Mouse (Mus musculus): Measurements from ENCODE around the gene Pde6d.
"Not testable (repeated sequence)": the region's sequence is repeated elsewhere in the genome, so short reads cannot be mapped to it uniquely, and the experiment has no call there.

Gene Pde6d

DNA sequence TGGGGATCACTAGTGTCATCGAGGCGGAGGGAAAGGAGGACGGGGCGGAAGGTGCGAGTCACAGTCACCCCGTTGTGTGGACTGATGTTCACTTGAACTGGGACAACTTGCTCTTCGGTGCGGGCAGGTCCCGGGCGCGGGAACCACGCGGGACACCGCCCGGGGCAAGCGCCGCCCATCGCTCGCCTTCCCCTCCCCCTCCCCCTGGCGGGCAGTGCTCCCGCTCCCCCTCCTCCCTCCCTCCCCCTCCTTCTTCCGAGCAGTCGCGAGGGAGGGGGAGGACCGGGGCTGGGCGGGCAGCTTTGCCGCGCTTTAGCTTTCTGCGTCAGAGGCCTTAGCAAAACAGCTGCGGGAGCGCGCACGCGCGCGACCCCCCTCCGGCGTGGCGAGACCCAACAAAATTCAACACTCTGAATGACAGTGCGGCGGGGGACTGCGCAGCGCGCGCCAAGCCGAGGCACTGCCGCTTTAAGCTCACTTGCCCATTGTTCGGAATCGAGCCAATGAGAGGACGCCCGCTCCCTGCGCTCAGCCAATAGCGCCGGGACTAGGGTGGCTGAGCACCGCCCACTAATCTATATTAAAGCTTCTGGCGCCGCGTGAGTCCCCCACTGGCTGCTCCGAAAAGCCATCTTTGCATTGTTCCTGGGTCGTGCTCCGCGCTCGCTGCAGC lies 56.2 kb downstream of the Pde6d start, which contains the start of gene Ptma:
Gene Ptma, plus strand, starts transcription at position 611 of the 673 bp plus-strand sequence.
- peak; percentile 99 for DNase-seq (ENCODE audit: low spot score in 2 of 2)

DNA sequence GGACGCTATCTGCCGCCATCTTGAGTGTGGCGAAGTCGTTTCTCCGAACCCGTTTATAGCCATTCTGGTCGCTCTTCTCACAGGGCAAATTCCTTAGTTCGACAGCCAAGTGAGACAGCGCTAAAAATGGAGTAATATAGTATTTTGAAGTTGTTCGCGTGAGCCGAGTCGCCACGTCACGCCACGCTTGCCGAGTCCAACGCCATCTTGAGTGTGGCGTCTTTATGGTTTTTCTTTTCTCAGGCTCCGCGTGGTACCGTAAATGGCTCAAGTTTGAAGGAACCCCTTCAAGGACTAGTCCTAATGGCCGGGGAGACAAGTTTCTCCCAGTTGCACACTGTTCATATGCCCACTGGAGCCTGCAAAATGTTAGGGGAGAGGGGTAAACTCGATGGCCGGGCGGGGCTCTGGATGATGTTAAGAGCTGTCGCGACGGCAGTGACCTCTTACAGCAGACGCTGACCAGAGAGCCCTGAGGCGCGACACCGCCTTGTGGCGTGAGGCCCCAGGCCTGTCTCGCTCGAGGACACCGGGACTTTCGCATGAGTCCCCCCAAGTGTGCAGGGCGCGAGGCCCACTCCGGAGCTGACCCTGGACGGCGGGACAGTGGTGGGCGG lies 56.8 kb downstream of the Pde6d start:
- DNase-seq (ENCODE audit: low spot score in 2 of 2) = no peak

DNA sequence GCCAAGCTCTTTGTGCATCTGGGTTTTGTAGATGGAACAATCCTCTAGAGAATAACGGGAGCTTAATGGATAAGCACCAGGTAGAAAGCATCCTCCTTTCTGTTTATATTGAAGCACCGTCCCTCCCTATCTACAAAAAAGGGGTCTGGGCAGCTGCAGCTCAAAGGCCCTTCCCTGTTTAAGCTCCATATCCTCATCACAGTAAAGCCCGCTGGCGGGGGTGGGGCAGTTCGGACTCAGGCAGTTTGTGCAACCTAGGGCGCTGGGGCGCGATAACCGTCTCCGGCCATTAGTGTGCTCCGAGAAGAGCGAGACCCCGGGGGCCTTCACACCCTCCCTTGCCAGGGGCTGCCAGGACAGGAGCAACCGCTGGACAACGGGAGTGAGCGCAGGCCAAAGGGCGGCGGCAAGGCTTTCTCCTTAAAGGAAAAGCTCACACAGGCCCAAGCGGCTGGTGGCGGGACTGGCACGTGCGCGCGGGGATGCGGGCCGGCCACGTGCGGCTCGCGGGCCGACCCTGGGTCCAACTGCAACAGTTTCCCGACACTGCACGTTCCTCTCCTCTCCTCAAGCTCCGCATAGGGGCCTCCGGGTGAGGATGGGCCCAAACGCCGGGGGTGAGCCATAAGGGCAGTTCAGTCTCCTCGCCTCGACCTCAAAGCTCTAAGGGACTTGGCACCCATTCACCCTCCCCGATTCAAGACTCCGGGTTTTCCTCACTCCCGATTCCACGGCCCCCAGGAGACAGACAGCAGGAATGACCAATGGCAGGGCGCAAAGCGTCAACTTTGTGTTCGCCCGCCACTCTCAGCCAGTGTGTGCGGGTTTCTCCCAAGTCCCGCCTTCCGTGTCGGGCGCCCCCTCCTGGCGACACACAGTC lies 57.6 kb downstream of the Pde6d start:
- DNase-seq (ENCODE audit: low spot score in 2 of 2) = peak; percentile 98 to 99

DNA sequence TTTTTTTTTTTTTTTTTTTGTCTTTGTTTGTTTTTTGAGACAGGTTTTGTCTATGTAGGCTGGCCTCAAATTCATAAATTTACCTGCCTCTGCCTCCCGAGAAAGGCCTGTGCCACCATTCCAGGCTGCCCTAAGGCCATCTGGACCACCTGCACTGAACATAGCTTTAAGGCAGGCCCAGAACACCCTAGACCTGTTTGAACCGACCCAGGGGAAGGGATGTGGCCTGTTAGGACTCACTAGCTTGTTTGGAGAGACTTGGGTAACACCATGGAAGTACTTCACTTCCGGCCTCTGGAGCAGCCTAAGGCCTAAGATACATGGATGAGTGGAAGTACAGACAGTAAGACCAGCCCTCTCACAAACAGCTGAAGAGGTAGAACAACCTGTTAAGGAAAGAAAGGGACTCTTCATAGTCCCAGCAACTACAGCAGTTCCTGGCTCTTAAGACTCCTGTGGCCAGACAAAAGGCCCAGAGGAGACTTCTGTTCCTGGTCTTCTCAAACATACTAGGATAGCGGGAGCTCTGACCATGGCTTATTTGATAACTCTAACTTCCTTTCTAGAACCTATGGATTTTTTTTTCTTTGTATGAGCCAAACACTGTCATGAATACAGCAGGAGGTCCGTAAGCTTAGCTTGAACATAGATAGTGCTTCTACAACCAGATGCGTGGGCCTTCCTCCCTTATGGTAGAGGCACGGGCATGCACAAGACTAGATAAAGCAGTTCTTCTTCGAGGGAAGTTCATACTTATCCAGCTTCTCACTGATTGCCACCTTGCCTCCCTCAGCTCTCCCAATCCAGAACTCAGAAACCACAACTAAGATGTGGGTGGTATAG lies 58.4 kb downstream of the Pde6d start:
- DNase-seq (ENCODE audit: low spot score in 2 of 2) = no peak

DNA sequence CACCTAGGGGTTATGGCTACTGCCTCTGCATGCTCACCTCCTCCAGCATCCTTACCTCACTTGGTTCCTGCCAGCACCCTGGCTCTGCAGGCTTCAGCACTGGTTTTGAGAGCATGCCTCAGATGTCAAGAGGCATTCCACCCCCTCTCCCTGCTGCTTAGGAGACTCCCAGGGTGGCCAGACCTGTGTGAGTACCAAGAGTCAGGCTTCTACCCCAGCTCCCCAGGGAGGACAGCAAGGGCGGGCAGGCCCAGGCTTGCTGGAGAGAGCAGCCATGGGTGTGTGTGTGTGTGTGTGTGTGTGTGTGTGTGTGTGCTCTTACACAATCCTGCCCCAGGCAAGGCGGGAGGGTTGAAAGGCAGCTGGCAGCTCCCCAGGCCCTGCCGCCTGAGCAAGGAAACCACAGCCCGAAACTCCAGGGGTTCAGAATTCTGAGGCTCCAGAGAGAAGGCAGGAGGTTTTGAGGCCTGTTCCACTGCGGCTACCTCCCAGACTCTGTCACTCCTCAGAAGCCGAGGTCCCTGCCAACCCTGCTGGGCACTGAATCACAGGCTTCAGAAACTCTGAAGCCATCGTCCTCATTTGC lies 60.0 kb downstream of the Pde6d start:
- DNase-seq (ENCODE audit: low spot score in 2 of 2) = no peak

DNA sequence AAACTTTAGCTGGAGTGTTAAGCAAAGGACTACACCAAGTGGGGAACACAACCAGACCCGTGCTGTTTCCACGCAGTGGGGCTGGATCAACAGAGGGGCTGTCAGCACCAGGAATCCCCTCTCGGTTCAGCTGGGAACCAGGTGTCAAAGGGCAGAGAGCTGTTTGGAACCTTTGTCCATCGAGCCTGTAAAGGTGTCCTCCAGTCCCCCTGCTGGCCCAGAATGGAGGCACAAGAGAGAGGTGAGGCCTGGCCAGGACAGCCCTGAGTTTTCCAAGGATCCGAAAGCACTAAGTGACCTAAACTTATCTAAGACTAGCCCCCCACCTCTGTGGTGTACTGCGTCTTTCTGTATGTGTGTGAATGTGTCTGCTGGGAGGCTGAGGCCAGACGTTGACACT lies 62.1 kb downstream of the Pde6d start:
- DNase-seq (ENCODE audit: low spot score in 2 of 2) = peak in 1 of 2 experiments; percentile 19

DNA sequence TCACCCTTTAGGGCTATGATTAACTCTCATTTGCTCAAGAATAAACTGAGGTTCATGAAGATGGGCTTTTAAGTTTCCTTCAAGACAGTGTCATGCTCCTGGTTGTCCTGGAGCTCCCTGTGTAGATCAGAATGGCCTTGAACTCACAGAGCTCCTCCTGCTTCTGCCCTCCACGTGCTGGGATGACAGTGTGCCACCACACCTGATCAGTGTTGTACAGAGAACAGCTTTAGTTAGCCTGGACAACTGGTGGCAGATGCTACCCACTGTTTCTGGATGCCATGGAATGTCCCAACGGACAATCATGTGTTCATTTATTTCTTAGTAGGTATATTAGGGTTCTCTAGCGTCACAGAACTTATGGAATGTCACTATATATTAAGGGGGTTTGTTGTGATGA lies 65.4 kb downstream of the Pde6d start:
- no peak for DNase-seq (ENCODE audit: low spot score in 2 of 2)

DNA sequence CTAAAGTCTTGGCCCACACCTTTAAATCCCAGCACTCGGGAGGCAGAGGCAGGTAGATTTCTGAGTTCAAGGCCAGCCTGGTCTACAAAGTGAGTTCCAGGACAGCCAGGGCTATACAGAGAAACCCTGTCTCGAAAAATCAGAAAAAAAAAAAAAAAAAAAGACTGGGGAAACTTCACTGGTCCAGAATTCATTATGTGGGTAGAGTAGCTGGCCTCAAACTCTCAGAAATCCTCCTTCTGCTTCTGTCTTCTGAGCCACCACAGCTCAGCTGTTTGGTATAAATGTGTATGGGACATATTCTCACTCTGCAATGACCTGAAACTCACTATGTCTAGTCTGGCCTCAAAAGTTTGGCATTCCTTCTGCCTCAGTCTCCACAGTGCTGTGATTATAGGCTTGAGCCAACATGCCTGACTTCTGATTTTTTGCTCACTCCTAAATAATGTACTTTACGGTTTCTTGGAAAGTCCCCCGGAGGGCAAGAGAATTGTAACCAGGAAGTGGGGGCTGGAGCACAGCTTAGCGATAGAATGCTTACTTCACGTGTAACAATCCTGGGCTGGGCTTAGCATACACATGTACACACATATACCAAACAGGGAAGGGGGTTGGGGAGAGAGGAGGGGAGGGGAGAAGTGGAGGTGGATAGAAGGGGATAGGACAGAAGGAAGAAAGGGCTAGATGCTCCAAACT lies 66.6 kb downstream of the Pde6d start:
- DNase-seq (ENCODE audit: low spot score in 2 of 2) = no peak

DNA sequence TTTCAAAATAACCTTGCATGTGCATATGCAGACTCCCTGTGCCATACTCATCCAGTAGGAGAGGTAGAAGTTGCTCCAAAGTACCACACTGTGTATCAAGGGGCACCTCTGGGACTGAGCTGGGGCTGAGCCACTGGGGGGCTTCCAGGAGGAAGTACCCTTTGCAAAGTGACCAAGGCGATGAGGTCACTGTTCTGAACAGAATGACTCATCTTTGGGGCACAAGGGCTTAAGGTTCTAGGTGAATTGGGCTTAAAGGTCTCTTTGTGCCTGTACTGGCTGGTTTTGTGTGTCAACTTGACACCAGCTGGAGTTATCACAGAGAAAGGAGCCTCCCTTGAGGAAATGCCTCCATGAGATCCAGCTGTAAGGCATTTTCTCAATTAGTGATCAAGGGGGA lies 69.4 kb downstream of the Pde6d start:
- not testable (repeated sequence) for DNase-seq (ENCODE audit: low spot score in 2 of 2)

DNA sequence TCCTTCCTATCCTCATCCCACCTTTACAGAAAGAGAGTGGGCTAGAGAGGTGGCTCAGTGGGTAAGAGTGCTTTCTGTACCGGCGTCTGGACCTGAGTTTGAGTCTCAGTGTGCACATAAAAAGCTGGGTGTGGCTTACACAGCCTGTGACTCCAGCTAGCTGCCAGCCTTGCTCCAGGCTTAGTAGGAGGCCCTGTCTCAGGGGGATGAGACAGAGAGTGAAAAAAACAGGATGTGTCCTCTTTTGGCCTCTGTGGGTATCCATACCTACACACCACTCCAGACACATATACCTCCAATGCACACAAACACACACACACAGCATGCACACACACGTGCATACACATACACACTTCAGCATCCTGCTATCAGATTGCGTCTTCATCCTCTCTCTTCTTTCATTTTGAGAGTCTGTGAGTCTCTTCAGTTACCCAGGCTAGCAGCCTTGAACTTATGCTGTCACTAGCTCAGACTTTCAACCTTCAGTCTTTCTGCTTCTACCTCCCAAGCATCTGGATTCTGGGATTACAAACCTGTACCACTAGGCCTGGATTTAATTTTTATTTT lies 70.2 kb downstream of the Pde6d start:
- DNase-seq (ENCODE audit: low spot score in 2 of 2) = no peak

DNA sequence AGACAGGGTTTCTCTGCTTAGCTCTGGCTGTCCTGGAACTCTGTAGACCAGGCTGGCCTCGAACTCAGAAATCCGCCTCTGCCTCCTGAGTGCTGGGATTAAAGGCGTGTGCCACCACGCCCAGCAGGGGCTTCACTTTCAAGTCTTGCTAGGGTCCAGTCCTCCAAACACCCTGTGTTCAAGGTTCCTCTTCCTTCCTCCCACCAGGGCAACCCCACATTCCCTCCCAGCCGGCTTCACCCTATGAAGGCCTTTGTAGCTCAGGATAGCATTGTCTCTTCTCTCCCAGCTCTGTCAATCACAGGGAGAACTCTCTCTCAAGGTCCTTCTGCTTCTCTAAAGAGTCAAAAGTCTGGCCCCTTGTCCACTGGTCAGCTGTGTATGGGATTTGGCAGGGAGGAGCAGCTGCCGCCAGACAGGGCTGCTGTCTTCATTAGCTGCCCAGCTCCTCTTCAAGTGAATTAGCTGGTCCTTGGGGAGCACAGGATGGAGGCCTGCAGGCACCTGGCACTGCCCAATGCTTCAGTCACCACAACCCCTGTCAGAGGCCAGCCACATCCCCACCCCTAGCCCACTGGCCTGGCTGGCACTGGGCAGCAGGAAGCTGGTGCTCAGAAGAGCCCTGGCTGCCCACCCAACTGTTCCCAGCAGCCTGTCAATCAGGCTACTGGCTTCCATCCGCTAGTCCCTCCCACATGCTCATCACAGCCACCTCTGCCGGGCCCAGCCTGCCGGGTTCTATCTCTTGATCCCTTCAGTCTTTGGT lies 71.6 kb downstream of the Pde6d start:
- no peak for DNase-seq (ENCODE audit: low spot score in 2 of 2)

DNA sequence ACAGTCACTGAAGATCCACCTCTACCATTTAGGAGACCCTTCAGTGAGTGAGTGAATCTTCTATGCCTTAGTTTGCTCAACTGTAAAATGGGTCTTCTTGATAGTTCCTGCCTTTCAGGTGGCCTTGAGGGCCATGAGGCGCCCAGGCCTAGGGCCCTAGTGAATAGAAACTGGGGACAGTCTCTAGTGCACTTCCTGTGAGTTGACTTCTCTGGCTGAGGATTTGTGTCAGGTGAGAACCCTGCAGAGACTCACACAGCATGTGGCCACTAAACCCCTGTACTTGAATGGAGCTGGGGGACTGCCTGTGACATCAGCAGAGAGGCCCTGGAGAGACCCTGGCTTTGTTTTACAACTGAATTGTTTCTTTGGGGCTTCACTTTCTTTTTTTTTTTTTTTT lies 72.2 kb downstream of the Pde6d start:
- DNase-seq (ENCODE audit: low spot score in 2 of 2) = no peak

DNA sequence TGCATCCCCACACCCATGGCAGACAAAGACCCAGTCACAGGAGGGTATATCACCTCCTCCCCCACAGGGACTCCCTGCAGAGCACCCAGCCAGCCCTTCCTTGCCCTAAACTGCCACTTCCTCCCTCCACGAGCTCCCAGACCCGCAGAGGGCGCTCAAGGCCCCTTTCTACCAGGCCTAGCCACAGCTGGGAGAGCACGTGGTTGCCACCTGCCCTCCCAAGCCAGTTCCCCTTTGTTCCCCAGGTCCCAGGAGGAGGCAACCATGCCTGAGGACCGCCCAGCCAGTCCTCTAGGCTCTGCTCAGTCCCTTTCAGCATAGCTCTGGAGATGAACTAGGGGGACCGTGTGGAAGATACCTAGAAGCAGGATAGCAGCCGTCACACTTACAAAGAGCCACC lies 73.0 kb downstream of the Pde6d start:
- peak; percentile 93 to 95 for DNase-seq (ENCODE audit: low spot score in 2 of 2)

DNA sequence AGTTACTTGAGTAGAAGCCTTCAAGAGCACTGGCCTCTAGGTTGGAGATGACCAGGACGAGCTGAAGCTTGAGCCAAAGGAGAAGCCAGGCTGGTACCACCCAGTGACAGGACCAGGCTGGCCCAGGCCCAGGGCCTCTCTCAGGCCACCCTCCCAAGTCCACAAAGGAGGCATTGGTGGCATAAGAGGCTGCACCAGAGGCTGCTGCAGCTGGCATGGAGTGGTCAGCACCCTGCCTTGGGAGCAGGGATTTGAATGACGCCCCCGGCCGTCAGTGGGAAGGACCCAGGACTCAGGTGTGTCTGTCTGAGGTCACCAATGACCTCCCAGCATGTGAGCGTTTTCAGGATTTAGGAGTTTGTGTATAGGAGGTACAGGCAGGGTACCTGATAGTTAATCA lies 74.6 kb downstream of the Pde6d start:
- no peak for DNase-seq (ENCODE audit: low spot score in 2 of 2)

DNA sequence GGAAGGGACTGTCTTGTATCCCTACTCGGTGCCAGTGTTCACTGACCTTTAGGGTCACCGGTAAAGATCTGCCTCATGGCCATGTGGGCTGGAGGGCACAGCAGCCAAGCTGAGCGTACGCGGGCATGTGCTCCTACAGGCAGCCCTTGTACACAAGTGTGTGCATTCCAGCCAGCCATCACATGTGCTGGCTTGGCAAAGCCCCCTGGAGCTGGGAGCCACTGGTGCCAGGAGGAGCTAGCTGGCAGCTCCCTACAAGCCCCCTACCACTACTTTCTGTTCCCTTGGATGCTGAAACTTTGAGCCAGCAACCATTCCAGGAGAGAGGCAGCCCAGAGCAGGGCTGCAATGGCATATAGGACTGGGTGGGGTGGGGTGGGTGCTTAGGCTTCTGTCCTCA lies 76.0 kb downstream of the Pde6d start:
- no peak for DNase-seq (ENCODE audit: low spot score in 2 of 2)

DNA sequence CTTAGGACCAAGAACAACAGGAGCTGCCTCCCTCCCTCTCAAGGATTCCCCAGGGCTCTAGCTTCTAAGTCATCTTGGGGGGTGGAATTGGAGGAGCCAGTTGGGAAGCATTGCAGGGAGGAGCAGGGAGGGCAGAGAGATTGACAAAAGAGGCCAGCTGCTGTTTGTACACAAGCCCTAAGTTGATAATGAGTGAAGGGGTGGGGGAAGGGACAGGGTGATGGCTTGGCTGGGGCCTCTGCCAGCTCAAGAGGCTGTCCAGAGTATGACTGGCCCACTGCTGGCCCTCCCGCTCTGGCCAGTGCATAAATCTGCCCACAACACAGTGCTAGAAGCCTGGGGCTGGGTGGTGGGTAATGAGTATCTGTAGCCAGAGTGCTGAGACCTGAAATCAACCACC lies 77.0 kb downstream of the Pde6d start:
- no peak for DNase-seq (ENCODE audit: low spot score in 2 of 2)

DNA sequence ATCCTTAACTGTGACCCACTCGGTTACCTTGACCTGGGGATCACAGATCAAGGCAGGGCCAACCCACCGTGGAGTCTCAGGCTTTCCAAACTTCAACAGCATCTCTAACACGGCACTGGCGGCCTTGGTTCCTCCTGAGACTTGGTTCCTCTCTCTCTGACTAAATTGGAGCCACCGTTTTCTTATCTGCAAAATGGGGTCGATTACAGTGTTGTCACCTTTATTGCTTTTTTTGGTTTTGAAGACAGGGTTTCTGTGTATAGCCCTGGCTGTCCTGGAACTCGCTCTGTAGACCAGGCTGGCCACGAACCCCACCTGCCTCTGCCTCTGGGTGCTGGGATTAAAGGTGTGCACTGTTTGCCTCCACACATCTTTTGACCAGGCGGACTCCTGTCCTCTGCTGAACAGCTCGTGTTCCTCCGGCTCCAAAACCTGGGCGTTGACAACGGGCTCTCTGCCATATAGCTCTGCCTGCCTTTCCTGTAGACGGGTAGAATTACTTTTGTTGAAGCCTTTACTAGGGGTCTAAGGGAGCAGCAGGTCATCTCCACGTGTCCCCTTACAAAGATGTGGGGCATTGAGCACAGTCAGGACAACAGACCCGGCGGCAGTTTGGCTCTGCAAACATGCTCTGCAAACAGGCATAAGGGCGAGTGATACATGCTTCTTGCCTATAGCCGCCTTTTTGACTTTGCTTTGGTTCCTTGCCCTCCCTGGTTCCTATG lies 77.6 kb downstream of the Pde6d start:
- DNase-seq (ENCODE audit: low spot score in 2 of 2) = peak in 1 of 2 experiments; percentile 8

DNA sequence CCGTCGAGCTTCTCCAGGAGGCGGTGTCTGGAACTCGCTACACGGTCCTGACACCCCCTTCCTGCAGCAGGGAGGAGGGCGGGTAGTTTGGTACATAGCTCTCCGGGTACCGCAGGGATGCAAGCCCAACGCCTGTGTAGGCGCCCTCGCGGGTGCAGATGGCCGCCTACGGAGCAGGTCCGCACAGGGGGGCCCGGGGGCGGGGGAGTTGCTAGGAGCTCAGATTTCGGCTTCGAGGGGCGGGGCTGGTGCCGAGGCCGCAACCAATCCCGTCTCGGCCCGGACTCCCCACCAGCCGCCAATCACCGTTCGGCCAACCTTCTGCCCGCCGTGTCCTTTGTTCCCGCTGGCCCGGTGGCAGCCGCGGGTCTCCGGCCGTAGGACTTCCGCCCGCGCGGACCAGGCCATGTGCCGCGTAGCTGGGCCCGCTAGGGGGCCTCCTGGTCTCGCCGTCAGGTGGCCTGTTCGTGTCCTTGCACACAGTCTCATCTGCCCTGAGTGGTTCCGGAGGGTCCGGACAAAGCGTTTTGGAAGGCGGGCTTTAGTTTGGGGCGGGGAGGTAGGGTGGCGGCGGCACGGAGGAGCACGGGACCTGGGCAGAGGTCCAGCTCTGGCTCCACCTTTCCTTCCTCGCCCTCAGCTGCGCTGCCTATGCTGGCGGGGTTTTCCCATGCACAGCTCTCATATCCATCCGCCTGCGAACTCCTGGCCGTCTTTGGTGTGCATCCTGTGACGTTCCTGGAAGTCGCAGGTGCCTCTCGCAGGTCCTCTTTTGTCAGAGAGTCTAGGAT lies 78.3 kb downstream of the Pde6d start:
- DNase-seq (ENCODE audit: low spot score in 2 of 2) = peak; percentile 88 to 89
